Mouse (Mus musculus) gastrocnemius, adult 2 months (tissue): ENCODE data around the gene Gna14. TPM values are rescaled to one million over a fixed set of nuclear protein-coding genes. Genes with fewer than 3 reads are reported as not detected.

ENCODE experiments used
- DNase-seq: peaks from one replicate; pipeline ENCODE4 v3.0.0; 2022
- H3K27ac ChIP-seq: fragments of 200-600 bp; 2 replicates; pipeline ENCODE4 v1.8.1; 2022; ENCODE audit warnings: mild to moderate bottlenecking
- H3K4me3 ChIP-seq: fragments of 200-600 bp; 2 replicates; pipeline ENCODE4 v1.8.1; 2022; ENCODE audit warnings: mild to moderate bottlenecking, moderate library complexity
- CTCF ChIP-seq: fragments of 200-600 bp; IDR thresholded peaks from 2 replicates; pipeline ENCODE4 v1.8.1; 2022; ENCODE audit warnings: antibody characterized with exemption, mild to moderate bottlenecking, moderate library complexity
- intact Hi-C: fragments of 180-260 bp; cut with DNase I; formaldehyde crosslinking; loops from one replicate; pipeline ENCODE4 v1.15.1; 2025
- total RNA-seq, 2 experiments: library from RNA; stranded (reverse); gene quantifications; 2 replicates each; pipeline ENCODE4 v1.2.3; 2021

Gene Gna14
- total RNA-seq, 2 experiments from 2014 or later = 1.5 to 2.0 TPM

GRCm38 (mm10) chr19:16460831-16461230 lies 25.3 kb downstream of the Gna14 start:
- Histone ChIP-seq H3K27ac (no peak overlapping the region), H3K4me3 (no peak overlapping the region)
- no peak for TF ChIP-seq CTCF
- DNase-seq = no peak
- intact Hi-C loops = no loop called here

DNA sequence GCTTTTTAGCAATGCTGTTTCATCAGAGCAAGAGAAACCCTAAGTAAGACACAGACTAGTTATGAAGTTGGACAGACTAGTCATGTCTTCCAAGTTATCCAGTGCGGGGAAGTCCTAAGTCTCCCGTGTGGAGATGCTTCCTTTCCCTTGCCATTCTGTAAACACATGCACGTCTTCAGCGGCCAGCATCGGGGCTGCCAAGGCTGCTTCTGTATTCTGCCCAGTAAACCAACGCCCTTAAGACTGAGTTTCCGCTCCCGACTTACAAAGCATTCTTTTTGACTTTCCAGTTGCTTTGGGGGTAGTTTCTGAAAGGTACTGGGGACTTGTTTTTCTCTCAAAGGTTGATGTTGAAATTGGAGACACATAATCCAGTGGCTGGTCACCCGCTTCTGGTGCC lies 26.9 kb downstream of the Gna14 start:
- no peak for TF ChIP-seq CTCF
- no peak for DNase-seq
- no peak overlapping the region for H3K27ac ChIP-seq
- H3K4me3 ChIP-seq = no peak overlapping the region
- intact Hi-C loops = no loop called here

DNA sequence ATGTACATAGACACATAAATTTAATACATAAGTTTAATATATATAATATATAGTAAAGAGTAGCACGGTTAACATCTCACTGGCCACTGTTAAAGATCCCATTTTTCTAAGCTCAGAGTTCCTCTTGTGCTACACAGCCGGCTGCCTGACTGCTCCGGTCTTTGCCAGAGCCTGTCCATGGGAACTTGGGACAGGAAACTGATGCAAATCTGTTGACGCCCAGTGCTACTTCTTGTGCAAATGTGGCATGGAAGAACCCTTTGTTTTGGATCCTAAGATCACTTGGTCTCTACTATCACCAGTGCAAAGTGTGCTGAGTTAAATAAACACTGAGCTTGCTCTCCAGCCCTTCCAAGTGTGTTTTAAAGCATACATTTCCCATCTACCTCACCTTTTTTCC lies 29.2 kb downstream of the Gna14 start:
- Histone ChIP-seq H3K27ac (no peak overlapping the region), H3K4me3 (no peak overlapping the region)
- TF ChIP-seq CTCF = no peak
- intact Hi-C loops = no loop called here
- DNase-seq = peak; percentile 18

- TF ChIP-seq CTCF = no peak
- no peak for DNase-seq
- no peak overlapping the region for H3K4me3 ChIP-seq
- intact Hi-C loops = no loop called here
- no peak overlapping the region for H3K27ac ChIP-seq
These were observed 33.3 kb downstream of the Gna14 start for GRCm38 (mm10) chr19:16468756-16469374.

DNA sequence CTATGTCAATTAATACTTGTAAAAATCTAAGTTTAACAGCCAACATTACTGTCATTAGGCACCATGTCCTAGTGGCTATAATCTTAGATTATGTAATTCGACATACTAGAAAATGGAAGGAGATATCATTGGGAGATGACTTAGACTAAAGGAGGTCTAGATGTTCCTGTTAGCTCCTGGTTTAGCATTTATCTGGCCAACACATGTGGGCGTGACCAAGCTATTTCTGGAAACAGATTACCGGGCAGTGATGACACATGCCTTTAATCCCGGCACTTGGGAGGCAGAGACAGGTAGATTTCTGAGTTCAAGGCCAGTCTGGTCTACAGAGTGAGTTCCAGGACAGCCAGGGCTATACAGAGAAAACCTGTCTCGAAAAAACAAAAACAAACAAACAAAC lies 37.1 kb downstream of the Gna14 start:
- Histone ChIP-seq H3K4me3 (no peak overlapping the region), H3K27ac (no peak overlapping the region)
- no peak for DNase-seq
- intact Hi-C loops = no loop called here
- no peak for TF ChIP-seq CTCF

DNA sequence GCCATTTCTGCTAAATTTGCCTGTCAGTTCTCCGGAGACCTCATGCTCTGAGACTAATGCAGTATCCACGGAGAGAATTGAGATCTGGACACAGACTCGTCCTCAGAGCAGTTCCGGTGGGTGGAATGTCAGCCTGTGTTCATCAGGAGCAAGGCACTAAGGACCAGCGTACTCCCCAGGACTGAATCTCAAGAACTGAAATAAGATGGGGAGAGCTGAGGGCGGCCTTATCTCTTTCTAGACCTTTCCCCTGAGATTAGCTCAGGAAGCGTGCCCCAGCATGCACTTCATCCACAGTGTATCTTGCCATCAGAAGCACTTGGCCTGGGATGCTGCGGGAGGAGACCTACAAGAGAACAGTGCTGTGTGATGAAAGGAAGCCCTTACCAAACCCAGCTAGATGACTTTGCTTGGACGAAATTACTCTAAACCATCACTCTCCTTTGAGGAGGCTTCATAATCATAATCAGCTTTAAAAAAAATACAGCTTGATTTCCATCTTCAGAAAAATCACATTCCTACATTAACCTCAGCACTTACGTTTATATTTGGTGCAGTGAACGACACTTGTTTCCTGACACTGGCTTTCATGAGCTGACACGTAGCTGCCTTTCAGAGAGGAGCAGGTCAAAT lies 41.9 kb downstream of the Gna14 start:
- no peak for TF ChIP-seq CTCF
- no peak overlapping the region for H3K27ac ChIP-seq
- DNase-seq = no peak
- intact Hi-C loops = no loop called here
- H3K4me3 ChIP-seq = no peak overlapping the region

- no peak overlapping the region for H3K27ac ChIP-seq
These were observed 42.6 kb downstream of the Gna14 start for GRCm38 (mm10) chr19:16478186-16478607.

GRCm38 (mm10) chr19:16482047-16482446 lies 46.5 kb downstream of the Gna14 start:
- Histone ChIP-seq H3K4me3 (no peak overlapping the region), H3K27ac (no peak overlapping the region)
- DNase-seq = no peak
- no peak for TF ChIP-seq CTCF
- intact Hi-C loops = no loop called here

More at GRCm38 (mm10) chr19:16478186-16478607, 42.6 kb downstream of the Gna14 start:
- intact Hi-C loops = no loop called here
- no peak for DNase-seq
- no peak overlapping the region for H3K4me3 ChIP-seq
- no peak for TF ChIP-seq CTCF

DNA sequence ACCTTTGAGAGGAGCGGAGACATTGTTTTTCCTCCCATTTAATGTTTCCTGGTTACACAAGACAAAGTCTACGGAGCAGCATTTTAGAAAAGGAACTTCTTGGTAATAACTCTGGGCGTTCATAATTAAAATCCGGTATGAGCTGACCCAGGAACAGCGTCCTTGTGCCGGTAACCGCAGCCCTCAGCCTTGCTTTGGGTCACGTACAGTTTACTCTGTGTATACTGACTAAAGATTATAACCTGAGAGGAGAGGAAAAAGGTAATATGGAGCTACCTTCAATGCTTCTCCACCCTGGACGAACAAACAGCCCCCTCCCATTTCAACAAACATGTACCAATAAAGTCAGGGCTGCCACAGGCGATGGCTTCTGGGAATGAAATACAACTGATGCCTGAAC lies 48.7 kb downstream of the Gna14 start:
- H3K27ac ChIP-seq = no peak overlapping the region
- no peak for TF ChIP-seq CTCF
- intact Hi-C loops = no loop called here

GRCm38 (mm10) chr19:16484671-16485070 lies 49.1 kb downstream of the Gna14 start:
- TF ChIP-seq CTCF = no peak
- intact Hi-C loops = no loop called here
- no peak for DNase-seq
- H3K27ac ChIP-seq = no peak overlapping the region
- H3K4me3 ChIP-seq = no peak overlapping the region

More for the DNA sequence above, 48.7 kb downstream of the Gna14 start:
- no peak overlapping the region for H3K4me3 ChIP-seq
- no peak for DNase-seq

DNA sequence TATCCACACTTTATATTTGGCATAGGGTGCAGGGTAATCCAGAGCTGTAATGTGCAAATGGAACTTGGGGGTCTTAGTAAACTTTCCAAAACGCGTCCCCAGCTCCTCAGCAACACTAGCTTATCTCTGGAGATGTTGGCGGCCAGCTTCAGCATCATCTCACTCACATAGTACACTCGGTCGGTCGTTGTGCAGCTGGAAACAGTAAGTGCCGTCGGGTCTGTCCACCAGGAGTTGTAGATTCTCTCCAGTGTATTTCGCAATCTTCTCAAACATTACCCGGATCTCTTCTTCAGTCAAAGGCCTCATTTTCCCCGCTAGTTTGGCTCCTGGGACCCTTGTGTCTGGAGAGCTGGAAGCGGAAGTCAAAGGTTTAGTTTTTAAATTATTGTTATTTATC lies 55.2 kb downstream of the Gna14 start:
- intact Hi-C loops = no loop called here
- no peak for TF ChIP-seq CTCF
- Histone ChIP-seq H3K27ac (no peak overlapping the region), H3K4me3 (no peak overlapping the region)
- no peak for DNase-seq

GRCm38 (mm10) chr19:16491497-16491896 lies 55.9 kb downstream of the Gna14 start:
- H3K4me3 ChIP-seq = no peak overlapping the region
- no peak for TF ChIP-seq CTCF
- intact Hi-C loops = no loop called here
- DNase-seq = no peak
- no peak overlapping the region for H3K27ac ChIP-seq

DNA sequence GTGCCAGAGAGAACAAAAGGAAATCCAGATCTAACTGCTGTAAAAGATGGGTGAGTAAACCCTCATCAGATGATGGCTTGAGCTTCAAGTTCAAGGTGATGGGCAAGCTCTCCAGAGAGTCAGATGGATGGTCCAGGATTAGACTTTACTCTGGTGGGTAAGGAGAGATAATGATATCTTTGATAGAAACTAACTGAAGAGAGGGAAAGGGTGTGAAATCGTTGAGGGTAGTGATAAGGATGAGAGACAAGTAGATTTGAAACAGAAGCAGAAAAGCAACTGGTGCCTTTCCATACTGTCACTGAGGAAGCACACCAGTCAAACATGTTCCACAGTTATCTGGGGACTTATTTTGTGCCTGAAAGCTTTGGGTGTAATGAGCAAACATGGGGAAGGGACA lies 56.9 kb downstream of the Gna14 start:
- intact Hi-C loops = no loop called here
- Histone ChIP-seq H3K27ac (no peak overlapping the region), H3K4me3 (no peak overlapping the region)
- TF ChIP-seq CTCF = no peak
- no peak for DNase-seq
